ENCODE assay signal across 21 mouse cellular contexts in the genomic region with DNA sequence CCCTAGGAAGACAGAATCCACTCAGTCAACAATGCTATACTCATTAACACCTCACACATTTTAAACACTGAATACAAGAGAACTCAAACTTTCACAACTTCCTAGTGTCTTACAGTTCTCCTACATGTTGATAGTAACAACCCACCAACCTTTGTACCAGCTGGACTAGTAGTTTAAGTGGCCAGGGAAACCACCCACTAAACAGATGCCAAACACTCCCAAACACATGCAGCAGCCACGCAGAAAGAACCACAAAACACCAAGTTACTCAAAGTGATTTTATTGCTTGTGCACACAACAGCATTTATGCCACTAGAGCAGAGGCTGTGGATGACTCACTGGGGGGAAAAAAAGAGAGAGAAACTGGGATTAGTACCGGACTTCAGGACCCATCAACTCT. TPM values are rescaled to one million over a fixed set of nuclear protein-coding genes. Genes with fewer than 3 reads are reported as not detected.
DNase-seq lines count a peak whose midpoint lies in the region; ATAC-seq and TF ChIP-seq lines count a peak whose summit lies in the region.
"Had no signal": no experiment of that assay in that cellular context is flagged by ENCODE, and none has a peak within 500 bp of the region (broad histone marks: within the 10 kb centered on the region; RNA-seq: fewer than 3 reads in every experiment).

No protein-coding gene starts in this region.

- 0 out of 2 replicates have a peak, but pooled peaks have one; percentile 11 for ATAC-seq in frontal cortex, adult (ENCODE audit: low TSS enrichment)
- ATAC-seq in liver, embryonic 11.5 days (replicated peaks; ENCODE audit: low FRiP score): no peak
- ATAC-seq in liver, postnatal 0 days: no peak
- ATAC-seq in forebrain, postnatal 0 days: no peak
- ATAC-seq: forebrain, embryonic 13.5 days; inflammation-experienced regulatory T-cells, adult 6 months; midbrain, embryonic 13.5 days had no signal

- H3K9me3 ChIP-seq in liver, embryonic 11.5 days (ENCODE audit: control insufficient read depth, low read length): no peaks in the 10 kb centered on the region
- H3K9me3 ChIP-seq in liver, postnatal 0 days (ENCODE audit: low read length): no peaks in the 10 kb centered on the region
- no peaks in the 10 kb centered on the region for H3K9me3 ChIP-seq in ES-Bruce4 (replicated peaks; ENCODE audit: control insufficient read depth, insufficient read depth, low read length, poor library complexity, severe bottlenecking)
- no peaks in the 10 kb centered on the region for H3K9me3 ChIP-seq in forebrain, postnatal 0 days (ENCODE audit: low read length)
- H3K9me3 ChIP-seq: forebrain, embryonic 13.5 days; heart, embryonic 15.5 days; megakaryocyte, embryonic 14.5 days; midbrain, embryonic 13.5 days had no signal

- H3K27ac ChIP-seq in liver, embryonic 11.5 days (ENCODE audit: low read depth, low read length): 0 out of 2 replicates have a peak overlapping the region, but pooled peaks have one; percentile 19
- H3K27ac ChIP-seq in liver, postnatal 0 days (ENCODE audit: low read depth): no peak overlapping the region
- H3K27ac ChIP-seq in ES-Bruce4 (ENCODE audit: insufficient read depth, low read length): 0 out of 2 replicates have a peak overlapping the region, but pooled peaks have one; percentile 8
- no peak overlapping the region for H3K27ac ChIP-seq in forebrain, postnatal 0 days (ENCODE audit: low read depth, low read length)
- H3K27ac ChIP-seq: forebrain, embryonic 13.5 days; gastrocnemius, adult 2 months; heart, embryonic 15.5 days; hindbrain, embryonic 14.5 days; midbrain, embryonic 13.5 days had no signal

- no peaks in the 10 kb centered on the region for H3K27me3 ChIP-seq in liver, embryonic 11.5 days (replicated peaks; ENCODE audit: control insufficient read depth, insufficient read depth, low read length)
- no peaks in the 10 kb centered on the region for H3K27me3 ChIP-seq in liver, postnatal 0 days (ENCODE audit: insufficient read depth, low read length)
- no peaks in the 10 kb centered on the region for H3K27me3 ChIP-seq in ES-Bruce4 (ENCODE audit: control insufficient read depth, insufficient read depth, low read length, poor library complexity, severe bottlenecking)
- no peaks in the 10 kb centered on the region for H3K27me3 ChIP-seq in forebrain, postnatal 0 days (ENCODE audit: insufficient read depth, low read length)
- H3K27me3 ChIP-seq: forebrain, embryonic 13.5 days; heart, embryonic 15.5 days; megakaryocyte, embryonic 14.5 days; midbrain, embryonic 13.5 days had no signal

- H3K4me3 ChIP-seq in liver, embryonic 11.5 days (ENCODE audit: low read depth, low read length): no peak overlapping the region
- no peak overlapping the region for H3K4me3 ChIP-seq in liver, postnatal 0 days (ENCODE audit: low read depth, low read length)
- H3K4me3 ChIP-seq in ES-Bruce4 (ENCODE audit: low read depth, low read length): no peak overlapping the region
- no peak overlapping the region for H3K4me3 ChIP-seq in forebrain, postnatal 0 days (ENCODE audit: low read depth, low read length)
- H3K4me3 ChIP-seq: forebrain, embryonic 13.5 days; gastrocnemius, adult 2 months; heart, embryonic 15.5 days; megakaryocyte, embryonic 14.5 days; midbrain, embryonic 13.5 days had no signal

- no peak for TF ChIP-seq POLR2A in ES-Bruce4 (IDR thresholded peaks at IDR 0.05; ENCODE audit: insufficient read depth, low read length)

- 87% methylated on average over 2 of the region's 2 CpGs for WGBS in liver, embryonic 11.5 days
- 90% methylated on average over 2 of the region's 2 CpGs for WGBS in liver, postnatal 0 days (ENCODE audit: insufficient replicate concordance)
- 98% methylated on average over 2 of the region's 2 CpGs for WGBS in forebrain, postnatal 0 days

- peaks cover 2% of the 10 kb centered on the region; the same call in 1 of the 2 replicates for H3K4me1 ChIP-seq in liver, embryonic 11.5 days (replicated peaks; ENCODE audit: control insufficient read depth, insufficient read depth, low read length)
- H3K4me1 ChIP-seq in liver, postnatal 0 days (ENCODE audit: insufficient read depth): peaks cover 18% of the 10 kb centered on the region
- H3K4me1 ChIP-seq in ES-Bruce4 (ENCODE audit: control insufficient read depth, insufficient read depth, low read length): no peaks in the 10 kb centered on the region
- no peaks in the 10 kb centered on the region for H3K4me1 ChIP-seq in forebrain, postnatal 0 days (ENCODE audit: insufficient read depth)

- DNase-seq in frontal cortex, postnatal 14 days (ENCODE audit: low spot score in 2 of 2): no peak
- no peak for DNase-seq in liver, embryonic 11.5 days (ENCODE audit: low spot score)
- no peak for DNase-seq in liver, postnatal 0 days
- peak; percentile 71 for DNase-seq in brain, adult 2 months (ENCODE audit: low read depth, low spot score)
- no peak for DNase-seq in cerebellum, postnatal 36 days
- DNase-seq in forebrain, postnatal 0 days: no peak
- DNase-seq: adrenal gland, postnatal 14 days; cerebellum, adult 8-10 months; gastrocnemius, adult 2 months; heart, postnatal 36 days; kidney, adult 18-20 months; lung, postnatal 14 days; thymus, postnatal 36 days had no signal

- no peak for TF ChIP-seq CTCF in liver, postnatal 0 days (IDR thresholded peaks at IDR 0.05; ENCODE audit: low read depth)
- no peak for TF ChIP-seq CTCF in ES-Bruce4 (IDR thresholded peaks at IDR 0.05; ENCODE audit: low read depth, low read length)
- TF ChIP-seq CTCF in forebrain, postnatal 0 days (IDR thresholded peaks at IDR 0.05; ENCODE audit: low read depth): no peak

- no peak overlapping the region for H3K9ac ChIP-seq in liver, embryonic 11.5 days (ENCODE audit: low read depth, low read length)
- H3K9ac ChIP-seq in liver, postnatal 0 days (replicated peaks): no peak overlapping the region
- H3K9ac ChIP-seq in ES-Bruce4 (ENCODE audit: low read depth, poor library complexity, severe bottlenecking): no peak overlapping the region
- H3K9ac ChIP-seq in forebrain, postnatal 0 days: no peak overlapping the region
- H3K9ac ChIP-seq: forebrain, embryonic 13.5 days; heart, embryonic 15.5 days; hindbrain, embryonic 14.5 days; midbrain, embryonic 13.5 days had no signal

- no peak for TF ChIP-seq EP300 in liver, postnatal 0 days (IDR thresholded peaks at IDR 0.05; ENCODE audit: low read depth)
- TF ChIP-seq EP300 in ES-Bruce4 (IDR thresholded peaks at IDR 0.05; ENCODE audit: insufficient read depth, low read depth, low read length): no peak

- H3K4me2 ChIP-seq in liver, embryonic 11.5 days: peak overlapping the region; percentile 84; the same call in 1 of the 2 replicates
- no peak overlapping the region for H3K4me2 ChIP-seq in liver, postnatal 0 days (ENCODE audit: low read depth, low read length)
- no peak overlapping the region for H3K4me2 ChIP-seq in forebrain, postnatal 0 days (ENCODE audit: low read depth)
- H3K4me2 ChIP-seq: forebrain, embryonic 13.5 days; heart, embryonic 15.5 days; hindbrain, embryonic 14.5 days; midbrain, embryonic 13.5 days had no signal

- H3K36me3 ChIP-seq in liver, embryonic 11.5 days (ENCODE audit: control insufficient read depth, insufficient read depth, low read length): peaks cover 27% of the 10 kb centered on the region
- peaks cover 30% of the 10 kb centered on the region for H3K36me3 ChIP-seq in liver, postnatal 0 days (replicated peaks; ENCODE audit: insufficient read depth, low read length)
- H3K36me3 ChIP-seq in ES-Bruce4 (ENCODE audit: control insufficient read depth, insufficient read depth, low read length, poor library complexity, severe bottlenecking): peaks cover 40% of the 10 kb centered on the region
- H3K36me3 ChIP-seq in forebrain, postnatal 0 days (ENCODE audit: insufficient read depth): peaks cover 28% of the 10 kb centered on the region

RNA-seq across cellular contexts. Expression of gene Rps13, which starts 2.7 kb away (rescaled TPM):
- polyA plus RNA-seq in liver, embryonic 11.5 days (2014; fragmentation: Nextera tagmentation; extraction: Ambion mirVana): 1,069 and 1,113 TPM in 2 replicates
- polyA plus RNA-seq in liver, postnatal 0 days (2015; fragmentation: Nextera tagmentation; extraction: Ambion mirVana): 425 and 427 TPM in 2 replicates
- polyA plus RNA-seq in ES-Bruce4 (2011; ENCODE audit: insufficient read depth, insufficient read length, low read depth, missing spikeins): 245 and 285 TPM in 2 replicates
- total RNA-seq in forebrain, postnatal 0 days (2014; rRNA removed): 588 and 1,020 TPM in 2 replicates
- polyA plus RNA-seq in forebrain, postnatal 0 days (2015; fragmentation: Nextera tagmentation; extraction: Ambion mirVana): 505 and 644 TPM in 2 replicates

RNA-seq across cellular contexts. Expression of gene Plekha7, which starts 23.1 kb away (rescaled TPM):
- 4.9 and 7.9 TPM in 2 replicates for polyA plus RNA-seq in liver, embryonic 11.5 days (2014; fragmentation: Nextera tagmentation; extraction: Ambion mirVana)
- polyA plus RNA-seq in liver, postnatal 0 days (2015; fragmentation: Nextera tagmentation; extraction: Ambion mirVana): 1.5 and 1.8 TPM in 2 replicates
- polyA plus RNA-seq in ES-Bruce4 (2011; ENCODE audit: insufficient read depth, insufficient read length, low read depth, missing spikeins): 80.0 and 80.5 TPM in 2 replicates
- 9.9 and 17.0 TPM in 2 replicates for total RNA-seq in forebrain, postnatal 0 days (2014; rRNA removed)
- 3.3 and 5.4 TPM in 2 replicates for polyA plus RNA-seq in forebrain, postnatal 0 days (2015; fragmentation: Nextera tagmentation; extraction: Ambion mirVana)

Comparison
In these comparisons a context has a peak if more than half of its experiments do, and no peak if none do; other contexts are left out.
1. H3K27ac ChIP-seq: peak in liver, embryonic 11.5 days (single experiment) and ES-Bruce4 (single experiment); none in liver, postnatal 0 days (single experiment) and forebrain, postnatal 0 days (single experiment).